ENCODE assay signal across 8 mouse cellular contexts in genomic region chrX:101953787-101954491, GRCm38 (mm10).
DNase-seq lines count a peak whose midpoint lies in the region; ATAC-seq and TF ChIP-seq lines count a peak whose summit lies in the region.

No protein-coding gene starts in this region.

- peak overlapping the region; percentile 59 for H3K4me2 ChIP-seq in embryonic facial prominence, embryonic 13.5 days
- H3K4me2 ChIP-seq in kidney, embryonic 14.5 days (replicated peaks; ENCODE audit: low read depth, low read length) = peak overlapping the region; percentile 47
- peak overlapping the region; percentile 51 for H3K4me2 ChIP-seq in limb, embryonic 14.5 days (replicated peaks; ENCODE audit: low read depth, low read length, severe bottlenecking)
- peak overlapping the region; percentile 46 for H3K4me2 ChIP-seq in midbrain, postnatal 0 days (ENCODE audit: low read depth, low read length, poor library complexity, severe bottlenecking)

- peak; percentile 89 for DNase-seq in 3T3-L1 (ENCODE audit: low read depth, low spot score)
- peak; percentile 93 for DNase-seq in adrenal gland, postnatal 36 days
- peak; percentile 90 for DNase-seq in heart, embryonic 10.5 days (ENCODE audit: low spot score)
- peak; percentile 80 for DNase-seq in limb, embryonic 14.5 days (ENCODE audit: low spot score)
- peak; percentile 86 for DNase-seq in midbrain, postnatal 0 days (ENCODE audit: low spot score)
- DNase-seq in spleen, postnatal 10 days (ENCODE audit: low spot score in 2 of 2) = peak; percentile 38 to 73

- no peak overlapping the region for H3K27ac ChIP-seq in embryonic facial prominence, embryonic 13.5 days
- peak overlapping the region; percentile 85 for H3K27ac ChIP-seq in heart, embryonic 10.5 days
- no peak overlapping the region for H3K27ac ChIP-seq in kidney, embryonic 14.5 days (ENCODE audit: low read depth, low read length)
- H3K27ac ChIP-seq in limb, embryonic 14.5 days (replicated peaks; ENCODE audit: low read depth, low read length) = 0 out of 2 replicates have a peak overlapping the region, but pooled peaks have one; percentile 33
- H3K27ac ChIP-seq in midbrain, postnatal 0 days (ENCODE audit: low read depth, low read length) = no peak overlapping the region

- no peaks in the 10 kb centered on the region for H3K4me1 ChIP-seq in embryonic facial prominence, embryonic 13.5 days
- peaks cover 25% of the 10 kb centered on the region for H3K4me1 ChIP-seq in heart, embryonic 10.5 days
- no peaks in the 10 kb centered on the region for H3K4me1 ChIP-seq in kidney, embryonic 14.5 days (ENCODE audit: control insufficient read depth, insufficient read depth, low read length)
- no peaks in the 10 kb centered on the region for H3K4me1 ChIP-seq in limb, embryonic 14.5 days (ENCODE audit: control insufficient read depth, insufficient read depth, low read length)
- H3K4me1 ChIP-seq in midbrain, postnatal 0 days (ENCODE audit: insufficient read depth, low read length) = no peaks in the 10 kb centered on the region

- no peaks in the 10 kb centered on the region for H3K36me3 ChIP-seq in embryonic facial prominence, embryonic 13.5 days
- H3K36me3 ChIP-seq in heart, embryonic 10.5 days = no peaks in the 10 kb centered on the region
- H3K36me3 ChIP-seq in kidney, embryonic 14.5 days (ENCODE audit: control insufficient read depth, insufficient read depth, low read length) = no peaks in the 10 kb centered on the region
- H3K36me3 ChIP-seq in limb, embryonic 14.5 days (ENCODE audit: control insufficient read depth, insufficient read depth, low read length) = no peaks in the 10 kb centered on the region
- H3K36me3 ChIP-seq in midbrain, postnatal 0 days (ENCODE audit: insufficient read depth, low read length) = no peaks in the 10 kb centered on the region

- peaks cover 55% of the 10 kb centered on the region for H3K27me3 ChIP-seq in embryonic facial prominence, embryonic 13.5 days
- peaks cover 48% of the 10 kb centered on the region; the same call in 1 of the 2 replicates for H3K27me3 ChIP-seq in heart, embryonic 10.5 days (ENCODE audit: insufficient read depth, poor library complexity, severe bottlenecking)
- 0 out of 2 replicates have a peak, but pooled peaks cover 2% of the 10 kb centered on the region for H3K27me3 ChIP-seq in kidney, embryonic 14.5 days (ENCODE audit: control insufficient read depth, insufficient read depth, low read length)
- H3K27me3 ChIP-seq in limb, embryonic 14.5 days (ENCODE audit: control insufficient read depth, insufficient read depth, low read length) = 0 out of 2 replicates have a peak, but pooled peaks cover 5% of the 10 kb centered on the region
- H3K27me3 ChIP-seq in midbrain, postnatal 0 days (ENCODE audit: insufficient read depth, low read length) = peaks cover 16% of the 10 kb centered on the region; the same call in 1 of the 2 replicates

- H3K9me3 ChIP-seq in embryonic facial prominence, embryonic 13.5 days = no peaks in the 10 kb centered on the region
- no peaks in the 10 kb centered on the region for H3K9me3 ChIP-seq in heart, embryonic 10.5 days
- H3K9me3 ChIP-seq in kidney, embryonic 14.5 days (ENCODE audit: control insufficient read depth, low read length) = no peaks in the 10 kb centered on the region
- H3K9me3 ChIP-seq in limb, embryonic 14.5 days (ENCODE audit: control insufficient read depth, low read length) = no peaks in the 10 kb centered on the region
- no peaks in the 10 kb centered on the region for H3K9me3 ChIP-seq in midbrain, postnatal 0 days (ENCODE audit: low read length)

- no peak for TF ChIP-seq POLR2A in limb, embryonic 14.5 days (IDR thresholded peaks at IDR 0.05; ENCODE audit: borderline replicate concordance, extremely low read depth, insufficient read depth, insufficient read length)

- peak; percentile 95 for ATAC-seq in embryonic facial prominence, embryonic 13.5 days (ENCODE audit: insufficient number of reproducible peaks, insufficient read depth, low FRiP score, low TSS enrichment, low read depth)
- ATAC-seq in kidney, embryonic 14.5 days (ENCODE audit: low FRiP score, low TSS enrichment) = peak; percentile 98
- peak; percentile 94 for ATAC-seq in limb, embryonic 14.5 days (ENCODE audit: low FRiP score, low read depth)
- peak; percentile 98 for ATAC-seq in midbrain, postnatal 0 days (ENCODE audit: low FRiP score)

- peak overlapping the region; percentile 39 for H3K4me3 ChIP-seq in embryonic facial prominence, embryonic 13.5 days
- H3K4me3 ChIP-seq in heart, embryonic 10.5 days = peak overlapping the region; percentile 51
- peak overlapping the region; percentile 27 for H3K4me3 ChIP-seq in kidney, embryonic 14.5 days (ENCODE audit: low read length)
- peak overlapping the region; percentile 30 for H3K4me3 ChIP-seq in limb, embryonic 14.5 days (replicated peaks; ENCODE audit: low read length)
- peak overlapping the region; percentile 16 for H3K4me3 ChIP-seq in midbrain, postnatal 0 days (ENCODE audit: low read depth, low read length)

- H3K9ac ChIP-seq in embryonic facial prominence, embryonic 13.5 days = peak overlapping the region; percentile 61
- H3K9ac ChIP-seq in kidney, embryonic 14.5 days (ENCODE audit: low read depth, low read length) = peak overlapping the region; percentile 44; the same call in 1 of the 2 replicates
- H3K9ac ChIP-seq in limb, embryonic 14.5 days (ENCODE audit: low read depth, low read length, severe bottlenecking) = no peak overlapping the region
- no peak overlapping the region for H3K9ac ChIP-seq in midbrain, postnatal 0 days (replicated peaks; ENCODE audit: low read length, poor library complexity, severe bottlenecking)

- TF ChIP-seq CTCF in midbrain, postnatal 0 days (IDR thresholded peaks at IDR 0.05) = peak; percentile 90

- 19% methylated on average over 29 of the region's 30 CpGs for WGBS in embryonic facial prominence, embryonic 13.5 days
- 9% methylated on average over 30 of the region's 30 CpGs for WGBS in heart, embryonic 10.5 days
- whole genome bisulfite sequencing in kidney, embryonic 14.5 days = 23% methylated on average over 30 of the region's 30 CpGs
- WGBS in limb, embryonic 14.5 days = 22% methylated on average over 19 of the region's 30 CpGs
- WGBS in midbrain, postnatal 0 days = 19% methylated on average over 28 of the region's 30 CpGs

Comparison
In these comparisons a context has a peak if more than half of its experiments do, and no peak if none do; other contexts are left out.
1. H3K27ac ChIP-seq: peak in heart, embryonic 10.5 days (single experiment) and limb, embryonic 14.5 days (single experiment); none in embryonic facial prominence, embryonic 13.5 days (single experiment), kidney, embryonic 14.5 days (single experiment) and midbrain, postnatal 0 days (single experiment).
2. H3K9ac ChIP-seq: peak in embryonic facial prominence, embryonic 13.5 days (single experiment) and kidney, embryonic 14.5 days (single experiment); none in limb, embryonic 14.5 days (single experiment) and midbrain, postnatal 0 days (single experiment).
3. Peak in every context shown above with its lines, with median percentiles within 50 percentile points of each other: DNase-seq, ATAC-seq, H3K4me2 ChIP-seq and H3K4me3 ChIP-seq.